Mouse (Mus musculus): ENCODE measurements around the gene Tdrd5. TPM values are rescaled to one million over a fixed set of nuclear protein-coding genes. Genes with fewer than 3 reads are reported as not detected.
"Not testable (repeated sequence)": the region's sequence is repeated elsewhere in the genome, so short reads cannot be mapped to it uniquely, and the experiment has no call there.

Tdrd5 gene
- total RNA-seq (2021), result 1 to 10 TPM; 3.0 to 3.4 TPM

DNA sequence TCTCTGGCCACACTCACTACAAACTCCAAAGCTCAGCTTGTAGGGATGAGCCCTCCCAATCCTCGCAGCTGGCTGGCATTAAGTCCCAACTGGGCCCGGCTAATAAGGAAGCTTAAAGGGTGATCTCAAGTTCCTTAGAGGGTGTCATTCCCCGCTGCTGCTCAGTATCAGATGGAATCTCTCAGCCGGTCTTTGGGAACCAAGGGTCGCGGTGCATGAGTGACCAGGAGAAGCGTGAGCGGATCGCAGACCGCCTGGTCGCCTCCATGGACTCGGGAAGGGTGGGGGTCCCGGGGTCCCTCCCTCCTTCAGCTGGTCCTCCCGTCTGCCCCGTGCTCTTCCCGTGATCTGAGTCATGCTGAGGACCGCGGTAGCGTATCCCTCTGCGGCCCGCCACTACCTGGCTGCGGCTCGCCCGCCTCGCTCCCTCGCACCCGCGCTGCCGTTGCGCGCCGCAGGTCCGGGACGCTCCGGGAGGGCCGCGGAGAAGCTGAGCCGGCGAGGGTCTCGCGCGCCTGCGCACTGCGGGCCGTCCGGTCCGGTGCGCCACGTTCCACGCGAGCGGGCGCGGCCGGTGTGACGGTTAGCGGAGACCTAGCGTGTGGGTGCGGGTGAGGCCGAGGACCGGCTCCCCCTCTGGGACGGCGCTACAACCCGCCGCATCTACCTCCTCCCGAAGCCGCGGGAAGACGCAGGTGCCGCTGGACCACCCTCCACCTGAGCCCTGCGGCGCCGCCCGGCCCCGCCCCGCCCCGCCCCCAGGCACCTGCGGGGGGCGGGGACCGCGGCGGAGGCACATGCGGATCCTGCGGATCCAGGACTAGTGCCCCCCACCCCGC lies at the start of gene Tdrd5:
Gene Tdrd5, minus strand, starts transcription at position 754 of the 839 bp plus-strand sequence.
- intact Hi-C loops (cut with DNase I), result no loop called here

DNA sequence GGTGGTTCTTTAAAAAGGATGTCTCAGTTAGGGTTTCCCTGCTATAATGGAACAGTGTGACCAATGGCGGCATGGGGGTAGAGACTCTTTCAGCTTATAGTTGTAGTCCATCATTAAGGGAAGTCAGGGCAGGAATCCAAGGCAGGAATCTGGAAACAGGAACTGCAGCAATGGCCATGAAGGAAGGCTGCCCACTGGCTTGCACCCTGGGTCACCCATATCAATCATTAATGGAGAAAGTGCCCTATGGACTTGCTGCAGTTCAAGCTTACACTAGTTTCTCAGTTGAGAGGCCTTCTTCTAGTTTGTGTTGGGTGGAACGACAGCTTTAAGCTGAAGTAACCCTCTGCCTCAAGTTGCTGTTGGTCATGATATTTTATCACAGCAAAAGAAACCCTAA lies 49.0 kb upstream of the Tdrd5 start:
- intact Hi-C loops (cut with DNase I), result loop anchor here (5.0 kb wide), 1 partner anchor 45 kb away; no protein-coding TSS in a partner anchor
- no peak for DNase-seq (ENCODE audit: low spot score in 2 of 2)

More for the DNA sequence above, at the start of gene Tdrd5:
- DNase-seq (ENCODE audit: low spot score in 2 of 2), result peak; percentile 61 to 77

DNA sequence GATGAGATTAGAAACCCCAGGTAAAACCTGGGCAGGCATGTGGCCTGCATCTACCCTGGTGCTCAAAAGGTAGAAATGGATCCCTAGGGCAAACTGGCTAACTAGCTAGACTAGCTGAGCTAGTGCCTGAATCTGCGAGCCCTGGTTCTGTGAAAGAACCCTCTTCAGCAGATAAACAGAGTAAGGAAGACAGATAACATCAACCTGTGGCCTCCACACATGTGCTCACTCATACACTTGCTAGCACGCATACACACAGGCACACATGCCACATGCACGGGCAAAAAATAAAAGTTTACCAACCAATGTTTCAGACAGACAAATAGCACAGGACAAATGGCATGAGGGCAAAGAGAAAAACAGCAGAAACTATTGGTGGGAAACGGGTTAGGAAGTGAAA lies 47.0 kb upstream of the Tdrd5 start:
- intact Hi-C loops (cut with DNase I), result loop anchor here (5.0 kb wide), 1 partner anchor 47 kb away; no protein-coding TSS in a partner anchor
- DNase-seq (ENCODE audit: low spot score in 2 of 2), result no peak

DNA sequence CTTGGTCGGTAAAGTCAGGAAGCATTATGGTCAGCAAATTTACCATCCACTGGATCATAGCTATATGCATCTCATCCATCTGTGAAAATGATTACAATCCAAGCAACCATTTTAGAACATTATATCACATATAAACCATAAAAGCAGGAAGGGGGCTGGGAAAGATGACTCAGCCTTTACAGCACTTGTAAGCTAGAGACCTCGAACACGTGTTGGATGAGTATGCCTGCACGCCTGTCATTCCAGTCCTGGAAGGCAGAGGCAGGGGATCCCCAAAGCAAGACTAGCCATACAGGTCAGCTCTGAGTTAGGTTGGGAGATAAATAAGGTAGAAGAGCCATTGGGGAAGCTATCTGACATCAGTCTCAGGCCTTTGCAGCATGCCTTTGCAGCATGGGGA lies 45.6 kb upstream of the Tdrd5 start:
- intact Hi-C loops (cut with DNase I), result no loop called here
- DNase-seq (ENCODE audit: low spot score in 2 of 2), result no peak

DNA sequence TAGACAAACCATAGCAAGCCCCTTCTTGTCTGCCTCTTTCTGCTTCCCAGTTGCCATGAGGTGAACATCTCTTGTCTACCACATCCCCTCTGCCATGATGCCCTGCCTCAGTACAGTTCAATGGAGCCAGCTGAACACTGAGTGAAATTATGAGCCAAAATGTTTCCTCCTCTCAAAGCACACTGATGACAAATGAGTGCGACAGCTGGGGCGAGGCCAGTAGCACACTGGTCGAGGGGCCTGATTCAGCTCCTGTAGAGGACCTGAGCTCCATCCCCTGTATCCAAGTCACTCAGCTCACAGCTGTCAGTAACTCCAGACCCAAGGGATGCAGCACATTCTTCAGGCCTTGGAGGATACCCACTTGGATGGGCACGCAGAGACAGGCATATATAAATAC lies 42.2 kb upstream of the Tdrd5 start:
- no peak for DNase-seq (ENCODE audit: low spot score in 2 of 2)
- intact Hi-C loops (cut with DNase I), result no loop called here

DNA sequence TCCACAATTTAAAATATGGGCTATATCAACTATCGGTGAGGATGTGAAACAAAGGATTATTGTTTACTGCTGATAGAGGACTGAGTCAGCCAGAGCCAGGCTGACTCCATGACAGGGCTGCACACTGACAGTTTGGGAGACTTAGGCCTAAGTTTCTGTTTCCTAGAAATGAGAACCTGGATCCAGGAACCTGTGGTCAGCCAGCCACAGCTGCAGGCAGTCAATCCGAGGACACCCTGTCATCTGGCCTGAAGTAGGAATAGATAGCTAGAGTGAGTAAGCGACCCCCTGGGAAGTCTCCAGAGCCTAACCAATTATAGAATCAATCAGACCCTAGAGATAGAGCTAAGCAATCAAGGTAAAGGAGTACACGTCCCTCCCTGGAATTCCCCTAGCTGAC lies 41.0 kb upstream of the Tdrd5 start:
- intact Hi-C loops (cut with DNase I), result no loop called here
- DNase-seq (ENCODE audit: low spot score in 2 of 2), result no peak

DNA sequence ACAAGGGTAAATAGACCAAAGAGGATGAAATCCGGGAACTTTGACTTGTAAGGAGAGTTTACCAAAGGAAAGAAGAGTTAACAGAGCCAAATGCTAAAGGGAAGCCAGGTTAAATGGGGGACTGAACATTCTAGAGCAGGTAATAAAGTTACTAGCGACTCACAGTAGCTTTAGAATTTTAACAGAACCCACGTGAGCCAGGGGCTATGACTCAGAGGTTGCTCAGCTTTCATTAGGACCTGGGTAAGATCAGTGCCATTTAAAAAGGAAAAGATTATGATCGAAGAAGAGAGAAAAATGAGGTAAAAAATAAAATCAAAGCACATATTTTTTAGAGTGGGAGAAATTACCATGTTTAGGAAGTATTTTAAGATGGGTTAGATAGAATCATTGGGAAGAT lies 37.4 kb upstream of the Tdrd5 start:
- no peak for DNase-seq (ENCODE audit: low spot score in 2 of 2)
- intact Hi-C loops (cut with DNase I), result no loop called here

DNA sequence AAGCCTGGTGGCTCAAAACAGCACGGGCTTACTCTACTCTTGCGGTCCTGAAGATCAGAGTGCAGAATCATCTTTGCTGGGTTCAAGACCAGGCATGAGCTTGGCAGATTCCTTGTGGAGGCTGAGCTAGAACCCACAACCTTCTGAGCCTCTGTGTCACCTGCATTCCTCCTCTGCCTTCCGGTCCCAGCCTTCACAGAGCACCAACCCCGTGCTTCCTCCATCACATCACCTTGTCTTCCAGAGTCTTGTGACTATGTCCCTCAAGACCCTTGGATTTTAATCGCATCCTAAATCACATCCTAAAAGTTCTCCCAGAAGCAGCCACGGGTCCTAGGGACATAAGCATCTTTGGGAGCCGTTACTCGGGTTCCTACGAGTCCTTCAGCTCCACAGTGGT lies 19.7 kb upstream of the Tdrd5 start:
- intact Hi-C loops (cut with DNase I), result no loop called here
- DNase-seq (ENCODE audit: low spot score in 2 of 2), result no peak

DNA sequence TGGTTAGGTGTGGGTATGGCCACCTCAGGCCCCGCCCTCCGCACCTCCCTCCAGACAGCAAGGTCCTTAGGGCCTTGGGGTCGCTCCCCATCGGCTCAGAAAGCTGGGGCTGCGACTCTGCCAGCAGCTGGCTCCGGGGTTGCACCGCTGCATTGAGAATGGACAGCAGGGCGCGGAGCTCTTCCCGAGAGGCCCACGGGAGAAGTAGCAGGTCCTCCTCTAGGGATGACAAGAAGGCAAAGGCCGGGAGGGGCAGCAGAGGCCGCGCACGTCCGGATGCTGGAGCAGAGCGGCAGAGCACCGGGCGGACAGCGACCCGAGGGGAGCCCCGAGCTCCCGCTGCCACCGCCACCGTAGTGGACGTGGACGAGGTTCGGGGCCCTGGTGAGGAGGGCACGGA lies 7.2 kb upstream of the Tdrd5 start, which contains the start of gene Nphs2:
Gene Nphs2, plus strand, starts transcription at position 98 of the 400 bp plus-strand sequence.
- DNase-seq (ENCODE audit: low spot score in 2 of 2), result no peak
- intact Hi-C loops (cut with DNase I), result no loop called here

DNA sequence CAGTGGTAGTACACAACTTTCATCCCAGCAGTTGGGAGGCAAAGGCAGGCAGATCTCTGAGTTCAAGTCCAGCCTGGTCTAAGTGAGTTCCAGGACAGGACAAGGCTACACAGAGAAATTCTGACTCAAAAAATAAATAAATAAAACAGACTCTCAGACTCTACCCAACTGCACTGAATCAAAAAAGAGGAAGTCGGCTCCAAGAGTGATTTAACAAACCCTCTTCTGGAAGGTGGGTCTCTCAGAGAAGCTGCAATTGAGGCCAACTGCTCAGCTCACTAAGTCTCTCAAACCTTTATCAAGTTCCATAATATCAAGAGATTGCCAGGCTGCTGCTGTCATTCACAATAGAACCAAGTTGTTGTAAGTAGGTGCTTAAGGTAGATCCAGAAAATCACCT lies 5.1 kb upstream of the Tdrd5 start:
- intact Hi-C loops (cut with DNase I), result no loop called here
- no peak for DNase-seq (ENCODE audit: low spot score in 2 of 2)

DNA sequence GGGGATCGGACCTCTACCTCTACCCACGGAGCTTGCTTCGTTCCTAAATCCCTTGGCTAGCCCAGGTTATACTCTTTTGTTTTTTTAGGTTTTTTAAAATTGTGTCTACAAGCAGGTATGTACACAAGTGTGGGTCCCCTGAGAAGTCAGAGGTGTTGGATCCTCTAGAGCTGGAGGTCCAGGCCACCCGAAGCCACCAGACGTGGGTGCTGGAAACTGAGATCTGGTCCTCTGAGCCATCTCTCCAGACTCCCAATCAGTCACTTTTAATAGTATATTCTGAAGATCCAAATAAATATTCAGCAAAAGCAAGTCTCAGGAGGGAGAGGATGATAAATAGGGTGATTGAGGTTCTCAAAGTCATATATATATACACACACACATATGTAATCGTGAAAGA lies 13.4 kb downstream of the Tdrd5 start:
- intact Hi-C loops (cut with DNase I), result no loop called here
- no peak for DNase-seq (ENCODE audit: low spot score in 2 of 2)

DNA sequence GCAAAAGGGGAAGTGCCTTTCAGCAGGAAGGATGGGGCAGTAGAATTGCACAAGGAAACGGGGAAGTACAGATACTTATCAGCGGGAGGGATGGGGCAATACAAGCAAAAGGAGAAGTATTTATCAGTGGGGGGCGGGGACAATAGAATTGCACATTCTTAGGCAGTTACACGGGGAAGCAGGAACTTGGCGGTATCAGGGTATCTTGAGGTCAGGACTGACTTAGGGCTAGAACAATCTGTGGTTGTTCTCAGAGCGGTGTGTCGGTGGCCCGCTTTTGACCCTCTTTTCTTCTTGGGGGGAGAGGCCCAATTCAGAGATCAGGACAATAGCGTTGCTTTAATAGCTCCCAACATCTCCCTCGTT lies 14.3 kb downstream of the Tdrd5 start:
- intact Hi-C loops (cut with DNase I); DNase-seq (ENCODE audit: low spot score in 2 of 2): not testable (repeated sequence)

DNA sequence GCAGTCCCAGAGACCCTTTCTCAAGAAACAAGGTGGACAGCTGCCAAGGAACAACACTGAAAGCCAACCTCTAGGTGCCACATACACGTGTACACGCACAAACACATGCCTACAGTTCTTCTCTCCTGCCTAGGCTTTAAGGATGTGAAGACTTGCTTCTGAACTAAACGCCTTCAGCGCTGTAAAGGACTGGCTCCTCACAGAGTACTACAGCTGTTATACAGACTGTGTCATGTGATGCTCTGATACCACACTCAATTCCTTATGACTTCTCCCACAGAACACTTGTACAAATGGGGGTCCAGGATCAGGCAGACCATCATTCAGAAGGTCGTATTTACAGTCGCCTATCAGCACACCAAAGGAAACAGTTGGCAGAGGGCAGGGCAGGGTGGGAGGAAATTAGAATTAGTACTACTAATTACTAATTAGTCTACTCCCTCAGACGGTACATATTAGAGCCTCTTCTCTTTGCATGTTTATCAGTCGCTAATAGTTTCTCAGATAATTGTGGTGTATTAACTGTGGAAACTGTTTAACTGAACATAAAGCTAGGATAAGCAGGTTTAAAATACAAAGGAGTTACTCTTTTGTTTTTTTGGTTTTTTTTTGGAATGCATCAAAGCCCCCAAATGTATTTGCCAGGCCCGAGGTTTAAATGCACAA lies 14.8 kb downstream of the Tdrd5 start:
- intact Hi-C loops (cut with DNase I), result no loop called here
- DNase-seq (ENCODE audit: low spot score in 2 of 2), result no peak

DNA sequence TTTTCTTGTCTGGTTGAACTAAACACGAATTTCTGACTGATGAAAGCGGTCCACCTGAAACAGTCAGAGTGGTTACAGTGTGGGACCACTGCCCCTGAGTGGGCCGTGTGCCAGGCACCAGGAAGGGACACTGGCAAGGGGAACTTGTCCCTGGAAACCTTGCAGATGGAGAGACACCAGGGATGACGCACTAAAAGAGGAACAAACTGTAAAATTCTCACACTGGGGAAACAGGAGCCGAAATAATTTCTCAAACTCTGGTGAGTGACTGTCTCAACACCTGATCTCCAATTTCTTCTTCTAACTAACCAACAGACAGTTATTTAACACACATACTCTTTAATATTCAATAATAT lies 17.9 kb downstream of the Tdrd5 start:
- DNase-seq (ENCODE audit: low spot score in 2 of 2), result no peak
- intact Hi-C loops (cut with DNase I), result no loop called here

DNA sequence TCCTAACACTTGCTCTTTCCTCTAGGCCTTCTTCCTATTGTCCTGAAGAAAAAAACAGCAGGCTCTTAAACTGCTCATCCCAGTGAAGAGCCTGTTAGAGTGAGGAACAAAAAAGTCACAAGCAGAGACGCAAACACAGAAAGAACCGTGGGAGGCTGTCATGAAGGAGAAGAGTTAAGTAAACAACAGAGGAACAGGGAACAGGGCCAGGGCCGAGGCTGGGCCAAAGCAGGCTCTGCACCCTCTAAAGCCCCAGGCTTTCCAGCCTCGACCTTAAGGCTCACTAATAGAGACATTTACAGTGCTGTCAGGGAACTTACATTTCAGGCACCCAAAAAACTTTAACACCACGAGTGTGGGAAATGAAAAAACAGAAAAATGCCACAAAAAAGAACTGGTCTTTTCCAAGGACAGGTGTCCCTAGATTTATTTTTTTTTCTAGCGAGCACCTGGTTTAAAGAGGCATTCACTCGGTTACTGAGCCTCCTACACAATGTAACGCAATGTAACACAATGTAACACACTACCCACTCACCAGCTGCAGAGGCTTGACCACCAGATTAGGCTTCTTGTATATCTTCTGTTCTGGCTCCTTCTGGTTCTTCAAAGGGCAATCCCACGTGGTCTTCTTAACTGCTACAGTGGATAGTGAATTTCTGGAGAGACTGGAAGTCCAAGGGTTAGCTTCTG lies 18.5 kb downstream of the Tdrd5 start:
- intact Hi-C loops (cut with DNase I), result no loop called here
- peak; percentile 29 to 30 for DNase-seq (ENCODE audit: low spot score in 2 of 2)

DNA sequence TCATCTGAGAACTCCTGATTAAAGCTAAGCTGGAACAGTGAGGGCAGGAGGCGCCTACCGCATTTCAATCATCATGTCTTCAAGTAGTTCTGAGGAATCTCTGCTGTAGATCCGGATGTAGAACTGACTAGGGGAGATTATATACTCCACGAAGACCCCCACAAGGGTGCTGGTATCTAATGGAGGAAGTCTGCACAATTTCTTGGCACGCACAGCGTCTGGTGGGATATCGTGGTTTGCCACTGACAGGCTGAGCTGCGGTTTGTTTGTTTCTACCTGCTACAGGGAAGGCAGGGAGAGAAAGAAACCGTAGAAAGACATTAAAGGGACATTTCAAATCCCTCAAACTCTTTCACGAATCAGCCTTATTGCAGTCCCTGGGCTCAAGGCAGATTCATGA lies 19.3 kb downstream of the Tdrd5 start:
- no peak for DNase-seq (ENCODE audit: low spot score in 2 of 2)
- intact Hi-C loops (cut with DNase I), result no loop called here

DNA sequence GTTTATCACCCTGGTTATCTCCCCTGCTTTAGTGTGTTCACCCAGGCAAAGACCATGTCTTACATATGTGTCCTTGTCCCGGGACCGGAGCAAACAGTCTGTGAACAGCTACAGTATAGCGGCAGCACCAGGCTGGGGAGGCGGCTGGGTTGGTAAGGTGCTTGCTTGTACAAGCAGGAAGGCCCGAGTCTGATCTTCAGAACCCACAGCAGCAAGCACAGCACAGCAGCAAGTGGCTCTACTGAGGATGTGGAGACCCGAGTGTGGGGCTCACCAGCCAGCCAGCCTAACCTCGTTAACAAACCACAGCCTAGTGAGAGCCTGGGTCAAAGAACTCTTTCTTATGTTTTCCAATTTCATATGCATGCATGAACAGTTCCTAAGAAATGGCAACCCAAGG lies 23.3 kb downstream of the Tdrd5 start:
- intact Hi-C loops (cut with DNase I), result no loop called here

DNA sequence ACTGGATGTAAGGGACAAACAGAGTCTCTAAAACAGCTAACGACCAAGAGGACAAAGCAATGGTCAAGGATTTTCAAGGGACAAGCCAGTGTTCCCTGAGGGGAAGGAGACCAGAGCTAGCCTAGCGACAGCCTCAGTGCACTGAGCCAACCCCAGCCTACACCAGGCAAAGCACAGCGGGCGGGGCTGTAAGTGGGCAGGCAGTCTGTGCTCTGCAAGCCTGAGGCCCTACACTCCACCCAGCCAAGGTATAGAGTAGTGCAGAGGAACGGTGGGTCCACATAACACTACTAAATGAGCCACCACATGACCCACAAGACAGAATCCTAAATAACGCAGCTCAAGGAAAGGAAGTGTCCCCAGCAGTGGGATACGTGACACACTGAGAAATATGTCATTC lies 29.8 kb downstream of the Tdrd5 start:
- DNase-seq (ENCODE audit: low spot score in 2 of 2), result no peak
- intact Hi-C loops (cut with DNase I), result no loop called here

More for the DNA sequence above, 23.3 kb downstream of the Tdrd5 start:
- no peak for DNase-seq (ENCODE audit: low spot score in 2 of 2)

DNA sequence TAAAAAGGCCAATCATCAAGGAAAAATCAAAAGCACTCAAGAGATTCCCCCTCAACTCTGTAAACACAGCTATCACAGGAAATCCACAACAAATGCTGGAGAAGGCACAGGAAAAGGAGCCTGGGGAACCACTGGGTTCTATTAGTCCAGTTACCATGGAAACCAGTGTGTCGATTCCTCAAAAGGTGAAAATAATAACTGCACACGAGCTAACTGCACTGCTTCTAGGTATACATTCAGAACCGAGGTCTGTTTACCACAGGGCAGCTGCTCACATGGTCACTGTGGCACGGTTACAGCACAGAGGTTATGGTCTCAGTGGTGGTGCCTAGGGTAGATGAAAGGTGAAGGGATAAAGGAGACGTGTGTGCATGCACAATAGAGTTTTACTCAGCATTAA lies 31.8 kb downstream of the Tdrd5 start:
- no peak for DNase-seq (ENCODE audit: low spot score in 2 of 2)
- intact Hi-C loops (cut with DNase I), result no loop called here

DNA sequence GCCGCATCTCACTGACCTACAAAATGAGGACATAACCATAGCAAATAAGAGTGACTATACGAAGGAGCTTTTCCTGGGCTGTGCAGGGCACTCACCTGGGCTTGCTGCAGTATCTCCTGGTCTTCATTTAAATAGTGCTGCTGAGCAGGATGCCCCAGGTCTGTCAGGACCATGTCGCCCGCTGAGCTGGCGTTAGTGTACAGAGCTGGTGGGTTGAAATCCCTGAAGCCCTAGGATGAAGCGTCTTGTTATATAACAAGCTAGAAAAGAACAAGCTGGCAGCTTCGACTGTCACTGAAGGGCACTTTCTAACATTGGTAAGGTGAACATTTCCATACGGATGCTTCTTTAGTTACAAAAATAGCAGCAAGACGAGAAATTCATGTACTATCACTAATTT lies 33.0 kb downstream of the Tdrd5 start:
- intact Hi-C loops (cut with DNase I), result no loop called here
- no peak for DNase-seq (ENCODE audit: low spot score in 2 of 2)

DNA sequence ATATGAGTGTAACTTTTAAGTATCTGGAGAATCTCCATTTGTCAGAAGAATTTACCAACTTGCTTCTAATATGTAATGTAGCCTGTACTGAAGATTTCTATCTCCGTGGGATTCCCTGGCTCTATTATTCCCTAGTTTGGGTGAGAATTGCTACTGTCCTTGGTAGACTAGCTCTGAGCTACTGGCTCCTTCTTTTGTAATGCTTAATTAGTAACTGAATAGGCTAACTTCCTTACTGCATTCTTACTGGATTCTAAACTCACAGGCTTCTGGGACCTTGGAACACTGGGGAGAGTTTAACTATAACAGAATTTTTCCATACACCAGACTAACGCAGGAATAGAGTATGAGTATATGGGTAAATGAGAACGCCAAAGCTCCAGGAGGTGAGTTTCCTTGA lies 34.9 kb downstream of the Tdrd5 start:
- intact Hi-C loops (cut with DNase I), result not testable (repeated sequence)

More for the DNA sequence above, 34.9 kb downstream of the Tdrd5 start:
- not testable (repeated sequence) for DNase-seq (ENCODE audit: low spot score in 2 of 2)

Measured in left cerebral cortex, postnatal 36 days (tissue).